Mouse (Mus musculus) T-cell, adult 2 months (primary cell): ENCODE data around the gene Ptcd1.
"Not testable (repeated sequence)": the region's sequence is repeated elsewhere in the genome, so short reads cannot be mapped to it uniquely, and the experiment has no call there.

Experiments
- DNase-seq: peaks from one replicate; pipeline ENCODE4 v3.0.0; 2022; ENCODE audit warnings: low spot score

Ptcd1 gene

GRCm38 (mm10) chr5:145164710-145165109 lies 2.2 kb downstream of the Ptcd1 start:
- DNase-seq: no peak

GRCm38 (mm10) chr5:145161361-145161760 lies 5.5 kb downstream of the Ptcd1 start:
- no peak for DNase-seq

DNA sequence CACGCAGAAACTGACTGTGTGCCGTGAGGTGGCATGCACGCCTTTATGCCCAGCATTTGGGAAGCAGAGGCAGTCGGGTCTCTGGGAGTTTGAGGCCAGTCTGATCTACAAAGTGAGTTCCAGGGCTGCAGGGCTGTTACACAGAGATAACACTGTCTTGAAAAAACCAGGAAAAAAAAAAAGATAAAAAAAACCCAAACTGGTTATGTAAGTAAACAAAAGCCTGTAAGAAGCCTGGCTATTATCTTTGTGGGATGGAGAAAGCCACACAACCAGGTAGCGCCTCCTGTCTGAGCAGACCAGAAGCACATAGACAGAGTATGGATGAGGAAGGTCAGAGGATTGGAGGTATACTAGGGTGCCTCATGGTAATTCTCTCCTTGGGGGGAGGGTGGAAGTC lies 14.2 kb downstream of the Ptcd1 start:
- DNase-seq: no peak

GRCm38 (mm10) chr5:145149294-145149693 lies 17.6 kb downstream of the Ptcd1 start:
- no peak for DNase-seq

DNA sequence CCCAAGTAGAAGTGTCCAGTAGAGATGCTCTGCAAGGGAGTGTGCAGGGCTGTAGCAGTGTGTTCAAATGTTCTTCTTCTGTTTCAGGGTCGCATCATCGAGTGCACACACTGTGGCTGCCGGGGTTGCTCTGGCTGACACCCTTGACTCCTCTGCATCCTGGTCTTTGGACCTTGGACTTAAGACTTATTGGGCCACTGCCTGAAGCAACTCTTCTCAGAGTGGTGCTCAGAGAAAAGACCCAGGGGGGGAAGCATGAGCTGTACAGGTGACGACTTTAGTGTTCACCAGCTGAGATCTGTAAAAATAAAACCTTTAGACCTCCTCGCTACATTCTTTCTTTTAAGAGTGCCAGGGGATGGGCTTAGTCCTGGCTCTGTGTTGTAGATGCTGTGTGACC lies 19.2 kb downstream of the Ptcd1 start:
- DNase-seq: no peak

- DNase-seq: no peak
These were observed 26.3 kb downstream of the Ptcd1 start for GRCm38 (mm10) chr5:145140611-145141010.

DNA sequence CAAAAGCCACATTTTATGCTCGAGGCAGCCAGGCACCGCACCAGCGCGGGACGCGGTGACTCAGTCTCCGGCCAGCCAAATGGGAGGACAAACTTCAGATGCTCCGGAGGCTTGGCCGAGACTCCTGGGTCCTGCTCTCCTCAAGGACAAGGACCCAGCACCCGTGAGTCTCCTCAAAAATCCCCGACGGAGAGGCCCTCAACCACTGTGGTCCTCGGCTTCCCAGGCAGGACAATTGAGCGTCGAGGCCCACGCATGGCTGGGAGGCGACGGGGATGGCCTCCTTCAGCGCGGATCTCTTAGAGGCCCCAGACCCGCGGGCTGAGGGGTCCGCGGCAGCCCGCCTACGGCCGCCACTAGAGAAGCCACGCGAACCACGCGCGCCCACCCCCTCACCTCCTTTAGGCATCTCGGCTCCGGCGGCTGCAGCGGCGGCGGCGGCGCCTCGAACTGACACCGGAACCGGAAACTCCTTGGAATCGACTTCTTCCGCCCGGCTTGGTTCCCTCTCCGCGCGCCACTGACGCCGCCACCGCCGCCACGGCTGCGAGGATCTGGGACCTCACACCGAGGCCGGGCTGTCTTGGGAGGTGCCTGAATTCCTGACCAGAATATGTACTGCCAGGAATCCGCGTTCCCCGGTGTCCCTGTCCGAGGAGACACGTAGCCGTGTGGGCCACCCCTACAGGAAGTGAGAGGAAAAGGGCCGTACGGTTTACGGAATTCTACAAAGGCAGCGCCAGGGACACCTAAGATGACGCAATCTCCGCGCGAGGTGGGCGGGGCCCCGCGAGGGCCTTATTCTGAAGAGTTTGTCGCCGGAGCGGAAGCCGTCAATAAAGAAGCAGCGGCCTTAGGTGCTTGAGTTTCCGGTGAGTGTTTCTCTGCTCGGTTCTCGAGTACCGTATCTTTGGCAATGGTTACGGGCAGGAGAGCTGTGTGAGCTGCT lies 27.1 kb downstream of the Ptcd1 start, which contains the start of the genes Pdap1 and Bud31:
Gene Pdap1, minus strand, starts transcription at position 668 of the 949 bp plus-strand sequence.
Gene Bud31, plus strand, starts transcription at position 792 of the 949 bp plus-strand sequence.
- peak; percentile 95 for DNase-seq

DNA sequence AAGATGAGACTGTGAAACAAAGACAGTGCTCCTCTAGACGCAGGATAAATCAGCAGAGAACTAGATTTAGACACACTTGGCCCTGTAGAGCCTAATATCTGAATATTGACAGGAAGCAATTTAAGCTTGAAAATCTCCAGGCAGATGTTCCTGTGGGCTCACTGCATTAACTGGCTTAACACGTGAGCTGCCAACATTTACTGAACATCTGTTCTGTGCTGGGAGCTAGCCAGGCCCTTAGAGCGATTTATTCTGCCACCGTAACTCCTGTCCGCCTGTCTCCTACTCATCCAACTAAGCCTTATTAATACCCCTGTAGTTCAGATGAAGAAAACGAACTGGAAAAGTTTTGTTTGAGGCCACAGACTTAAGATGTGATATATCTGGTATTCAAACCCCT lies 28.1 kb downstream of the Ptcd1 start:
- no peak for DNase-seq

DNA sequence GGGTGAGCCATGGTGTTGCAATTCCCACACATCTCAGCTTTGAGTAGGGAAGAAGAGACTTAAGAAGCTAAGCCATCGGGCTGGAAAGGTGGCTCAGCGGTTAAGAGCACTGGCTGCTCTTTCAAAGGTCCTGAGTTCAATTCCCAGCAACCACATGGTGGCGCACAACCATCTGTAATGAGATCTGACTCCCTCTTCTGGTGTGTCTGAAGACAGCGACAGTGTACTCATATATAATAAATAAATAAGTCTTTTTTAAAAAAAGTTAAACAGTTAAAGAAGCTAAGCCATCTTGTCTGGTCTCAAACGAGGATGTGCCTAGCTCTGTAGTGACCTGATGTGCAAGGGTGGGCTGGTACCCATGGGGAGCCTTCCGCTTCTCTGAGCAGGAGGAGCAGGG lies 33.6 kb downstream of the Ptcd1 start:
- DNase-seq: not testable (repeated sequence)

DNA sequence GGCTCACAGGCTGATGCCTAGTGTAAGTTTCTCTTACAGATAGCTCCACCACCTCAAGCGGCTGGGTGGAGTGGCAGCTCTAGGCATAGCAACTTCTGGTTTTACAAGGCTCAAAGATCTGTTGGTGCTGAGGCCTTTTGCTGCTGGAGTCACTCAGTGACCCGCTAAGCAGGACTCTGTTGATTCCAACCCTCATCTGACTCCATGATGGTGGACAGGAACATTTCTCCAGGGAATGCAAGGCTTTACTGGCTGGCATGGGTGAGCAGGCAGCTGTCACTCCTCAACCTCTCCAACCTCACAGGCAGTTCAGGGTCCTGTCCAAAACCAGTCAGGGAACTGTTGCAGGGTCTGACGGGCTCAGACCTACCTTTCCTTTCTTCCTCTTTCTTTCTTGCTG lies 35.9 kb downstream of the Ptcd1 start:
- DNase-seq: no peak

DNA sequence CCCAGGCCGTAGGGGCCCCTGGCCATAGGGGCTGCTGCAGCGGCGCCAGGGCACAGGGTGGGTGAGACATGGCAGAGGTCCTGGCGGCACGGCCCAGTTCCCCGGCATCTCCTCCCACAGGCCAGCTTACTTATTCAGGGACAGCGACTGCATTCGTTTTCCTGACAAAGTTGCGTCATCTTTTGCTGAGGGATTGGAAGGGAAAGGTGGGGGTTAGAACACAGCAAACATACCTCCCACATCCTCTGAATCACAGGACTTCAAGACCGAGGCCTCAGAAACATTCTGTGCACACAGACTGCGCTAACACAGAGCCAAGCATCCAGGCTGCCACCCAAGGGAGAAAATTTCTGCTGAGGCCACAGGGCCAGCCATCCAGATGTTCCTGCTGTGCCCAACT lies 36.7 kb downstream of the Ptcd1 start:
- no peak for DNase-seq

- DNase-seq: not testable (repeated sequence)
These were observed 37.1 kb downstream of the Ptcd1 start for GRCm38 (mm10) chr5:145129773-145130172.

GRCm38 (mm10) chr5:145129124-145129523 lies 37.8 kb downstream of the Ptcd1 start:
- no peak for DNase-seq

DNA sequence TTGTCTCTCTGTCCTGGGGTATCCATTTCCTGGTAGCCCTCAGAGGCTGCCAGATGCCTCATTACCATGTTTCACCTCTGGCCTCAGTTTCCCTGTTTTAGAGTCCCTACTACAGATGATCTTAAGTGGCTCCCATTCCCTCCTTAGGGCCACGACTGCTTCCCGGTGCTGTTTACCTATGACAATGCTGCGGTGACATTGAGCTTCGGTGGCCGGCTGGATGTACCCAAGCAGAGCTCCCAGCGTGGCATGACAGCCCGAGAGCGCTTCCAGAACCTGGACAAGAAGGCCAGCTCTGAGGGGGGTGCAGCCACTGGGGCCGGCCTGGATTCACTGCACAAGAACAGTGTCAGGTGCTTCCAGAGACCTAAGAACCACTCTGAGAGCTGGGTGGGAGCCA lies 40.3 kb downstream of the Ptcd1 start:
- DNase-seq: no peak

GRCm38 (mm10) chr5:145123396-145123795 lies 43.5 kb downstream of the Ptcd1 start:
- no peak for DNase-seq

- no peak for DNase-seq
These were observed 46.0 kb downstream of the Ptcd1 start for GRCm38 (mm10) chr5:145120921-145121320.

DNA sequence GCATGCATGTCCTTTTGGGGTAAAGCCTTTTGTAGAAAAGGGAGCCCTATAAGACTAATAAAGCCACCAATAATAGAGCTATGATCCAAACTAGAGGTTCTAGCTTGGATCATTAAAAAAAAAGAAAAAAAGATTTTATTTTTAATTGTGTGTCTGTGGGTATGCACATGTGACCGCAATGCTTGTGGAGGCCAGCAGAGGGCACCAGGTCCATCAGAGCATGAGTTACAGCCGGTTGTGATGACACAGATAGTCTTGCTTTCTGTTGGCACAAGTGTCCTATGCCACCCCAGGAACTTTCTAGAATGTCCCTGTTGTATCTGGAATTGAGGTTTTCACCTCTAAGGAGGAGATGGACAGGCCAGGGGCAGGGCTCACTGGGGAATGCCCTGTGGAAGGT lies 47.5 kb downstream of the Ptcd1 start:
- DNase-seq: peak; percentile 37

DNA sequence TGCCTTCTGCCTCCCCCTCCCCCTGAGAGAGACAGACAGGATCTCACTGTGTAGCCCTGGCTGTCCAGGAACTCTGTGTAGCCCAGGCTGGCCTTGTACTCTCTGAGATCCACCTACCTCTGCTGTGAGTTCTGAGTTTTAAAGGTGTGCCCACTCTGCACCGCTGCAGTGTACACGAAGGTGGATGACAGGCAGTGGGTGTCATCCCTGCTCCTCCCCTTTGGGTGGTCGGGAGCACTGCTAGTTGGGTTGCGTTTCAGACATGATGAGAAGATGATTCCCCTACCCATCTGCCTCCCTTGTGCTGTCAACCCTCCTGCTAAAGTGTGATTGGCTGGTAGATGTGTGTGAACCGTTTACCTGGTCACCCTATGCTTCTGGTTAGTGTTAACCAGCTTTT lies 48.4 kb downstream of the Ptcd1 start:
- DNase-seq: no peak

DNA sequence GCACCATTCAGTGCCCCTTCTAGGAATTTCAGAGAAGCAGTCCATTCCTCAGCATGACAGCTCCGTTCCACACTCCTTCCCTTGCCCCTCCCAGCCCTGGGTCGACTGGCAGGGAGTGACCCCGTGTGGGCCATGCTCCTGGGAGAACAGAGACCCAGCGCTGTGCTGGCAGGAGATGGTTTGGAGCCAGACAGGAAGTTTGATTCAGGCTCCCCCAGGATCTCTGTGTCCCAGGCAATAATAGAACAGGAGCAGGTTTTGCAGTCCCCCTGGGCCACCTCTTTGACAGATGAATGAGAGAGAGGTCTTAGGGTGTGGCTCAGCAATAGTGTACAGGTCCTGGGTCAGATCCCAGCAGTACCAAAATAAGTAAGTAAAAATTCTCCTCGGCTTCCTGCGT lies 48.9 kb downstream of the Ptcd1 start:
- no peak for DNase-seq

DNA sequence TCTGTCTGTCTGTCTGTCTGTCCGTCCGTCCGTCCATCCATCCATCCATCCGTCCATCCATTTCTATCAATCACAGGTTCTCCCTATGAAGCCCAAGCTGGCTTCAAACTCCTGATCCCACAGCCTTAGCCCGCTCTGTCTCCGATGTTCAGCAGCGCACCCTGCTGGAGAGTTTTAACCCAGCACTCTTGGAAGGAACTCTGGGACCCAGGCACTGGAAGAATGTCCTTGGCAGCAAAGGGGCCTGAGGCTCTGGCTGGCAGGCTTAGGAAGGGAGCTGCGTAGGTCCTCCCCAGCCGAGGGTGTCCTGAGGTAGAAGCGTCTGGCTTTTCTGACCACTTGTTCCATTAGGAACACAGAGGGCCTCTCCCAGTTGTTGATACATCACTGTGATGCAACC lies 50.0 kb downstream of the Ptcd1 start:
- peak; percentile 39 for DNase-seq

GRCm38 (mm10) chr5:145116316-145116715 lies 50.6 kb downstream of the Ptcd1 start:
- DNase-seq: peak; percentile 63

- DNase-seq: no peak
These were observed 51.2 kb downstream of the Ptcd1 start for GRCm38 (mm10) chr5:145115736-145116135.

GRCm38 (mm10) chr5:145114606-145115473 lies 52.1 kb downstream of the Ptcd1 start:
- DNase-seq: peak; percentile 56
